Mouse (Mus musculus) olfactory bulb, adult 2 months (tissue): Measurements from ENCODE around the gene Manba.

Experiments
- CTCF ChIP-seq: fragments of 200-500 bp; IDR thresholded peaks from 2 replicates; pipeline ENCODE4 v1.5.1; 2012; ENCODE audit warnings: low read depth, mild to moderate bottlenecking, low read length, moderate library complexity; ENCODE audit not compliant: insufficient read depth
- POLR2A ChIP-seq: fragments of 200-500 bp; IDR thresholded peaks from 2 replicates; pipeline ENCODE4 v1.6.1; 2012; ENCODE audit warnings: mild to moderate bottlenecking, low read depth, low read length, moderate library complexity; ENCODE audit not compliant: insufficient read depth

- TF ChIP-seq CTCF, result no peak
- TF ChIP-seq POLR2A, result no peak
Observed at GRCm38 (mm10) chr3:135469146-135469545, 16.3 kb upstream of the Manba start.
